Mouse (Mus musculus) layer of hippocampus, adult 9-11 months (tissue): ENCODE measurements at regions not wholly inside any gene's neighbourhood (a gene's known extent, or its start where the extent isn't known, plus 50 kb on each side); places are given as distances from the start of the nearest gene placed in this dataset.
"Not testable (repeated sequence)": the region's sequence is repeated elsewhere in the genome, so short reads cannot be mapped to it uniquely, and the experiment has no call there.

Experiments used
- DNase-seq: peaks from one replicate; pipeline ENCODE4 v3.0.0; 2022

- no peak for DNase-seq
These were observed 525.1 kb upstream of the Rorb start for GRCm38 (mm10) chr19:19636055-19636454.

GRCm38 (mm10) chr19:19587866-19588265 lies 476.9 kb upstream of the Rorb start:
- no peak for DNase-seq

GRCm38 (mm10) chr19:19575000-19575544 lies 464.1 kb upstream of the Rorb start:
- DNase-seq, result not testable (repeated sequence)

- DNase-seq, result no peak
These were observed 453.7 kb upstream of the Rorb start for GRCm38 (mm10) chr19:19564657-19565056.

- DNase-seq, result peak; percentile 4
These were observed 424.1 kb upstream of the Rorb start for GRCm38 (mm10) chr19:19535131-19535530.

GRCm38 (mm10) chr19:19524232-19524631 lies 413.2 kb upstream of the Rorb start:
- DNase-seq, result no peak

GRCm38 (mm10) chr19:19523629-19524028 lies 412.6 kb upstream of the Rorb start:
- DNase-seq, result no peak

- DNase-seq, result no peak
These were observed 367.4 kb upstream of the Rorb start for GRCm38 (mm10) chr19:19478192-19478932.
